Mouse (Mus musculus) Patski (cell line): ENCODE results near the gene Exoc1. TPM values are rescaled to one million over a fixed set of nuclear protein-coding genes. Genes with fewer than 3 reads are reported as not detected.

Source experiments
- ATAC-seq: fragments of 100-300 bp; one replicate; pipeline ENCODE4 v1.8.0; 2021
- CTCF ChIA-PET: fragments of 350-600 bp; sonication (Branson Sonifier 250); formaldehyde crosslinking; loops from one replicate; lab custom pipeline; 2022; ENCODE audit warnings: inconsistent platforms; lab: Charles Lee
- POLR2A ChIA-PET: fragments of 350-600 bp; sonication (Branson Sonifier 250); formaldehyde crosslinking; loops from one replicate; lab custom pipeline; 2022; ENCODE audit warnings: antibody characterized with exemption, inconsistent platforms; lab: Charles Lee
- DNase-seq: peaks from one replicate; pipeline ENCODE4 v3.0.0-alpha.2; 2011; ENCODE audit warnings: low read depth, low spot score
- H3K27me3 ChIP-seq: fragments of 371-371 bp; one replicate; pipeline ENCODE4 v1.5.1; 2021
- CTCF ChIP-seq: fragments of 100-300 bp; IDR thresholded peaks from one replicate; pipeline ENCODE4 v1.5.1; 2021
- in situ Hi-C: fragments of 300-500 bp; cut with MboI; formaldehyde crosslinking; loops from 3 replicates; pipeline ENCODE4 v1.11.1; 2018; ENCODE audit warnings: low pct_unique_long_range_greater_than_20kb, mixed read lengths
- polyA plus RNA-seq: library from polyadenylated mRNA; unstranded; gene quantifications from one replicate; pipeline ENCODE4 v1.2.3, GENCODE M21; 2021

Gene Exoc1
- polyA plus RNA-seq, 1 experiment from 2014 or later, result 56.1 TPM

DNA sequence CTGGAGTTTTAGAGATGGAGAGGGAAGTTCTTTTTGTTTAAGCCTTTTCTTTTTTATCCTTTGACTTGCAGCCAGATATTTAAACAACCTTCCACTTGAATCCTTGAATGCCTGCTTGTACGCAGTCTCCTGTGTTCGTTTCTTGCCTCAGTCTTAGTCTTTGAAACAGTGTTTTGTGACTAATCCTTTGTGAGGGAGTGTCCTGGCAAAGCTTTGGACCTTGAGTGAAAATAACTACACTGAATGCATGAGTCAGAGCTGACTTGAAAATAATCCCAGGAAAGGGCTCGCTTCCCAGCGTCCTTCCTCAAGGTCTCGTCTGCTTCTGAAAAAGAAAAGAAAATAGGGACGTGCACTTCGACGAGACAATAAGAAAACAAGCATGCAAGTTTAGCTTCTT lies 11.1 kb downstream of the Exoc1 start:
- H3K27me3 ChIP-seq, result no peaks in the 10 kb centered on the region
- ChIA-PET POLR2A (no interaction called here), CTCF (interaction anchor here (0.8 to 1.8 kb wide), 9 partner anchors 8 to 274 kb away, joined by 3 to 8 read pairs (median 5); no protein-coding TSS in a partner anchor)
- DNase-seq (peak; percentile 58), ATAC-seq (peak; percentile 86)
- in situ Hi-C loops, result no loop called here
- no peak for TF ChIP-seq CTCF

DNA sequence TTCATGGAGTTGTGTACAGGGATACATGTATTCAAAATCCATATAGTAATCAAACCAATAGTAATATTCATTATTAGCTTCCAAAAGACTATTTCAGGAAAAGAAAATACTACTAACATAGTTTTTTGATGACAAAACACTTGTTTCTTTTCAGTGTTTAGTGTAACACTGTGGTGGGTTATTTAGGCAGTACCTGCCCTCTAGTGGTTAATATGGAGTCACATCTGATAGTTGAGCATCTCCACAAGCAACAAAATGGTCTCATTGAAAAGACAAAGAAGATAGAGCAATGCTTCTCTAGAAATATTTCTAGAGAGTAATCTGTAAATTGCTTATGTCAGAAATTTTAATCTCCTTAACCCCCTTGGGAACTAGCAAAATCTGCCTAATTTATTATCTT lies 11.7 kb downstream of the Exoc1 start:
- ChIA-PET CTCF (interaction anchor here (0.8 to 1.8 kb wide), 9 partner anchors 9 to 275 kb away, joined by 3 to 8 read pairs (median 5); no protein-coding TSS in a partner anchor), POLR2A (no interaction called here)
- peak; percentile 47 for TF ChIP-seq CTCF
- peak; percentile 6 for DNase-seq
- in situ Hi-C loops, result no loop called here
- no peaks in the 10 kb centered on the region for H3K27me3 ChIP-seq
- ATAC-seq, result peak; percentile 76

DNA sequence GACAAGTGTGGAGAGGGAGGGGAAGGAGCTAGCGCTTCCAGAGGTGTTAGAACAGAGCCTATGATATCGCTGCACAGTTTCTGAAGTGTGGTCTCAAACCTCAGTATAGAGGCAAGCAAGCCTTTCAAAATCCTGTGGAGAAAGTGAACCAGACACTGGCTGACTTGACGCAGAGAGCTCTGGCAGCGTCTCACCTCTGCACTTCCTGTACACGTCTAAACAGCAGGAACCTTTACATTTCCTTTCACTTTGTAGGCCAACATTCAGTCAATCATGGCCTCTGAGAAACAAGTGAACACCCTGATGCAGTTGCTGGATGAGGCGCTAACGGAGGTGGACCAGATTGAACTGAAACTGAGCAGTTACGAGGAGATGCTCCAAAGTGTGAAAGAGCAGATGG lies 14.1 kb downstream of the Exoc1 start:
- in situ Hi-C loops, result no loop called here
- ATAC-seq (no peak), DNase-seq (no peak)
- POLR2A ChIA-PET, result no interaction called here
- CTCF ChIA-PET, result interaction anchor here (0.7 to 1.5 kb wide), 2 partner anchors 15 to 333 kb away, joined by 3 read pairs; no protein-coding TSS in a partner anchor
- H3K27me3 ChIP-seq, result no peaks in the 10 kb centered on the region
- no peak for TF ChIP-seq CTCF

DNA sequence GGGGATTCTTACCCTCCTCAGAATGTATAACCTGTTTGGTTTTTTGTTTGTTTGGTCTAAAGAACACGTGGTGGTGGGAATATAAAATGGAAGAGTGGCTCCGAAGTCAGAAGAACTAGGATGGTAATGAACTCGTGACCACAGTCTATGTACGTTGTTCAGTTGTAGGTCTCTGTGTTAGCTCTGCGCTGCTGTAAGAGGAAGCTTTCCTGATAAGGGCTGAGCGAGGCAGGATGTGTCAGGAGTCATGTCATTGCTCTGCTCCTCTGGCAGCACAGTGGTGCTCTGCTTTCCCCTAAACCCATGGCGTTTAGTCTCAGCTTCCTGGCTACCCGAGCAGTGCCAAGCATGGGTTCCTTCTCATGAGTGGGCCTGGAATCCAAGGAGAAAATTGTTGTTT lies 21.3 kb downstream of the Exoc1 start:
- DNase-seq (no peak), ATAC-seq (no peak)
- TF ChIP-seq CTCF, result no peak
- H3K27me3 ChIP-seq, result no peaks in the 10 kb centered on the region
- POLR2A ChIA-PET, result no interaction called here
- in situ Hi-C loops, result no loop called here
- CTCF ChIA-PET, result interaction anchor here (1.7 kb wide), 1 partner anchor 10 kb away, joined by 5 read pairs; no protein-coding TSS in a partner anchor

DNA sequence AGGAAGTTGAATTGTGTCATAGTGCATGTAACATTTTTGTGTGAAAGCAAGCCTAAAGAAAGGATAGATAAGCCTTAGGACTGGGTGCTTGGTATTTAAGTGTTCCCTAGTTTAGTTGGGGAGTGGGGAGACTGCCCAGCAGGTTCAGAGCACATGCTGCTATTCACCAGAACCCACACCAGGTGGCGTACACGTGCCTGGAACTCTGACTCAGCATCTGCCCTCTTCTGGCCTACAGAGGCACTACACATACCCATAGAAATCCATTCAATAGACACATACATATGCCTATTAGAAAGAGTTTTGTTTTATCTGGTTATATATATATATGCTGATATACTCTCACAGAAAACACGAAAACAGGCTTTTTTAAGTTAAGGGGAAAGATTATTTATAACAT lies 36.2 kb downstream of the Exoc1 start:
- ChIA-PET CTCF (interaction anchor here (0.8 to 2.3 kb wide), 5 partner anchors 9 to 30 kb away, joined by 3 to 7 read pairs (median 3); no protein-coding TSS in a partner anchor), POLR2A (no interaction called here)
- in situ Hi-C loops, result no loop called here
- peak; percentile 98 for TF ChIP-seq CTCF
- peak; percentile 65 for ATAC-seq
- DNase-seq, result no peak
- H3K27me3 ChIP-seq, result no peaks in the 10 kb centered on the region

DNA sequence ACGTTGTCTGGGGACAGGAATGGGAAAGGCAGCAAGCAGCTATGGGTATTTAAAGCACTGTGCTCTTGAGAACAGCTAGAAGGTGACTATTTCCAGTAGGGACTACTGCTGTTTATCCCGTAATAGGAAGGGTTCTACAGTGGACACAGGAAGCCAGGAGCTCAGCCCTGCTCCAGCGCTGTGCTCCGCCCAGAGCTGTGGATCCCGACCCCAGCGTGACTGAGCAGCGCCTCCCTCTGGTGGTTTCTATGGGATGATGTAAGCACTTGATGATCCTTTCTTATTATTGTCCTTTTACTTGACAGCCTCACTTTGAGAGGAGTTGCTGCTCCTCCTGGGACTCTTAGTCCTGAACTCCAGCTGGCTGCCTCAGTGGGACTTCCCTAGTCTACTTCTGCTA lies 45.1 kb downstream of the Exoc1 start:
- no peak for DNase-seq
- ChIA-PET CTCF (no interaction called here), POLR2A (no interaction called here)
- no peak for TF ChIP-seq CTCF
- in situ Hi-C loops, result no loop called here
- no peaks in the 10 kb centered on the region for H3K27me3 ChIP-seq
- no peak for ATAC-seq

DNA sequence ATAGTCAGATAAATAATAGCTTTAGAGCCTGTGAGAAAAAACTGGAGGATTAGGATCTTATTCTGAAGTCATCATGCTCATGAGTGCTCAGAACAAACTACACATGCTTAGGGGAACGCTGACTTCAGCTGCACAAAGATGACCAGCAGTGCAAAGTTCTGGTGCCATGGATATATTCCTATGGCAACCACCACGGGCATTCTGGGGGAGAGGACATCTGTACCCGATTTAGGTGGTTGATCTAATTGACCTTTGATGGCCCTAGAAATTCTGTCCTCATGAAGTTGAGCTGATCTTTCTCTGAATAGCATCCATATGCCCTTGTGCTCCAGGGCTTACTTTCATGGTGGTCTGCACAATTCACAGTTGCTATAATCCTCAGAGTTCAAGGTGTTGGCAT lies 47.9 kb downstream of the Exoc1 start:
- no peak for TF ChIP-seq CTCF
- ATAC-seq (no peak), DNase-seq (no peak)
- POLR2A ChIA-PET, result no interaction called here
- in situ Hi-C loops, result no loop called here
- no peaks in the 10 kb centered on the region for H3K27me3 ChIP-seq
- CTCF ChIA-PET, result interaction anchor here (1.0 to 1.5 kb wide), 2 partner anchors 18 to 20 kb away, joined by 3 read pairs; no protein-coding TSS in a partner anchor

DNA sequence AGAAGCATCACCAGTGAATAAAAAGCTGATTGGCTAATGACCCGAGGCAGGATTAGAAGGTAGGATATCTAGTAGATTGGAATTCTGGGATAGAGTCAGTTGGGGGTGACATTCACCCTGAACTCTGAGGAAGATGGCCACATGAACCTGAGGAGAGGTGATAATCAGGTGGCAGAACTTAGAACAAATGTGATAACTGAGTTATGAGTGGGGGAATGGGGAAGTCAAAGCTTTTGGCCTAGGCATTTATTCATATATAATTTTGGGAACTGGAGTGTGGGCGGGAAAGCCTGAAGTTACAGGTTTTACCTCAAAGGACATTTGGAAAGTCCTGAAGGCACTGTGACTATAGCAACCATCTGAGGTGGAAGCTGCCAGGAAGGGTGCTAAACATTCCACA lies 56.3 kb downstream of the Exoc1 start:
- ChIA-PET CTCF (no interaction called here), POLR2A (no interaction called here)
- in situ Hi-C loops, result loop anchor here (5.0 to 10.0 kb wide), 2 partner anchors 257 to 369 kb away; partner anchors contain the start of genes Paics and Ppat
- no peak for ATAC-seq
- H3K27me3 ChIP-seq, result no peaks in the 10 kb centered on the region
- DNase-seq, result no peak
- no peak for TF ChIP-seq CTCF

DNA sequence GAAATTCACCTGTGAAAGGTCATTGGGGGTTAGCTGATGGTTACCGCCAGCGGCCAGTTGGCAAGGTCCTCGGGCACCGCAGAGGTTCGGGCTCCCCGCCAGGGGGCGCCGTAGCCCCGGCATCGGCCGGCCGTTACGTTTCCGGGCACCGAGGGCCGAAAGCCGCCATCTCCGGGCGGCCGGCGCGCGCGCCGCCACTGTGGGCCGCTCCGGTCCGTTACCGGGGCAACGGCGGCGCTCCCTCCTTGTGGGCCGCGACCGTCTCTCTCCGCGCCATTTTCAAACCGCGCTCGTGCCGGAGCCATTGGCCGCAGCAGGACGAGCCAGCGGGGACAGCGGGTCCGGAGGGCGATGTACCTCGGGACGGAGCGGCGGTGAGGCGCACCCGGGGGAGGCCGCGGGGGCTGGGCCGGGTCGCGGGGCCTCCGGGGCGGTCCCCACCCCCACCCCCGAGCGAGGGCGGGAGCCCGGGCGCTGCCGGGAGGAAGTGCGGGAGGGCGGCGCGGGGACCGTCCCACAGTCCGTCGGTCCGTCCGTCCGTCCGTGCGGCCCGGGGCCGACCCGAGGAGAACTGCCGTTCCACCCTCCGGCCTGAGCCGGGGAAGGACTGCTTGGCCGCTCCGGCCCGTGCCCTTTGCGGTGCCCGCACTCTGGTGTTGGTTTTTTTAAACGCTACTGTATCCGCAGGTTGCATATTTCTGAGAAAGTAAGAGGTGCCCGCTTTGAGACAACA lies 59.6 kb downstream of the Exoc1 start, which contains the start of gene Cep135:
TSS of gene Cep135 (plus strand) at position 148 of the 733 bp plus-strand sequence.
- ATAC-seq, result peak; percentile 98
- H3K27me3 ChIP-seq, result no peaks in the 10 kb centered on the region
- ChIA-PET CTCF (interaction anchor here (0.9 to 2.1 kb wide), 8 partner anchors 11 to 775 kb away, joined by 3 to 6 read pairs (median 4); no protein-coding TSS in a partner anchor), POLR2A (no interaction called here)
- peak; percentile 25 for DNase-seq
- in situ Hi-C loops, result loop anchor here (5.0 to 10.0 kb wide), 2 partner anchors 254 to 366 kb away; partner anchors contain the start of genes Paics and Ppat
- peak; percentile 100 for TF ChIP-seq CTCF

DNA sequence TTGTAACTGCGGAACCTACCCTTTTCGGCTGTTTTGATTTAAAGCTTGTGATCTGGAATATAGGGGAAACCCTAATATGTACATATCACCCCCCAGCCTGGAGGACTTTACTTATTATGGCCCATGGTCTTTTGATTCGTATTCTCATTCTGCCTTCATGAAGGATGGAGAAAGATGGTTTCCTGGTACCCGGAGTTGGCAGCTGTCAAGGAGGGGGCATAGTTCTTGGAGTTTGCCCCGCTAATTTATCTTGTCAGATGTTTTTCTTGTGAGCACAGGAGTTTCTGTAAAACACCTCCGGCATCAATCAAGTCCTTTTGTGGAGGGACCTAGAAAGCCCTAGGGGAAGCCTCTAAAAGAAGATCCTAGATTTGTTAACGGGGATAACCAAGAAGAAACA lies 60.2 kb downstream of the Exoc1 start:
- H3K27me3 ChIP-seq, result no peaks in the 10 kb centered on the region
- DNase-seq (no peak), ATAC-seq (no peak)
- POLR2A ChIA-PET, result no interaction called here
- TF ChIP-seq CTCF, result no peak
- CTCF ChIA-PET, result interaction anchor here (1.1 to 1.4 kb wide), 2 partner anchors 11 to 26 kb away, joined by 3 to 6 read pairs; no protein-coding TSS in a partner anchor
- in situ Hi-C loops, result loop anchor here (5.0 to 10.0 kb wide), 2 partner anchors 253 to 365 kb away; partner anchors contain the start of genes Paics and Ppat

DNA sequence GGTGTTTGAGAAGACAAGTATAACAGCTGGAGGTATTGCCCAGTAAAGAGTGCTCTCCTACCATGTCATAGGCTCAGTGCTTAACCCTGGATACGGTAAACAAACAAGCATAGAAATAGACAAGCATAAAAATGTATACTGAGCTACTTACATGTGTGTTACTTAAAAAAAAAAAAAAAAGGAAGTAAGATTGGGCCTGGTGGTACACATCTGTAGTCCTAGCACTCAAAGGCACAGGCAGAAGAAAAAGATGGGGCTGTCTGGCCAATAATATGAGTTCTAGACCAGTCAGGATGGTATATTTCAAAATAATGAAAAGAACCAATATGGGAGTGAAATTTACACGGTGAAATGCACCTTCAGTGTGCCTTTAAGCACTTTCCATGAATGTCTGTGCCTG lies 60.9 kb downstream of the Exoc1 start:
- H3K27me3 ChIP-seq, result no peaks in the 10 kb centered on the region
- TF ChIP-seq CTCF, result no peak
- no peak for DNase-seq
- POLR2A ChIA-PET, result no interaction called here
- no peak for ATAC-seq
- in situ Hi-C loops, result no loop called here
- CTCF ChIA-PET, result interaction anchor here (1.1 to 1.4 kb wide), 3 partner anchors 9 to 26 kb away, joined by 3 to 6 read pairs (median 3); no protein-coding TSS in a partner anchor
